Mouse (Mus musculus) cerebellum, adult 2 months (tissue): Measurements from ENCODE around the gene Rnf152.

ENCODE experiments used
- CTCF ChIP-seq: fragments of 200-500 bp; IDR thresholded peaks from 2 replicates; pipeline ENCODE4 v1.5.1; 2011; ENCODE audit warnings: low read depth, mild to moderate bottlenecking, control low read depth, low read length, moderate library complexity, borderline replicate concordance; ENCODE audit not compliant: insufficient read depth
- POLR2A ChIP-seq: fragments of 200-500 bp; IDR thresholded peaks from 2 replicates; pipeline ENCODE4 v1.6.1; 2011; ENCODE audit warnings: low read length, control low read depth, borderline replicate concordance; ENCODE audit not compliant: insufficient read depth

DNA sequence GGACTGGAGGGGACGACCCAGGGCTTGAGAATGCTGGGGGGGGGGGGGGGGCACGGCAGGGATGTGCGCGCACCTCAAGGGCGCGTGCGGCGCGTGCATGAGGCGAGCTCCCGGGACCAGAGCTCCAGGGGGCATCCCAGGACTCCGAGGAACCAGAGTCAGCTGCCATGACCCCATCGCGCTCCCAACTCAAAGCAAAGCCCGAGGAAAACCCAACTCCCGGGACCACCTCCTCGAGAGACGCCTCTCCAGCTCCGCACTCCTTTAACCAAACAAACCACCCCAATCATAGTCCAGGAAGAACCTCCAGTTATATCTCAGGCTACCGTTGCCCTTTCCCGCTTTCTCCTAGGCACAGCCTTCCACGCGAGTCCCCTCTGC, 610 bp downstream of the Rnf152 start:
- TF ChIP-seq POLR2A = no peak
- no peak for TF ChIP-seq CTCF
